Mouse (Mus musculus): ENCODE measurements around the gene Lman2l. TPM values are rescaled to one million over a fixed set of nuclear protein-coding genes. Genes with fewer than 3 reads are reported as not detected.

Lman2l gene
- polyA plus RNA-seq, 1 experiment from 2014 or later, result 62.9 TPM

DNA sequence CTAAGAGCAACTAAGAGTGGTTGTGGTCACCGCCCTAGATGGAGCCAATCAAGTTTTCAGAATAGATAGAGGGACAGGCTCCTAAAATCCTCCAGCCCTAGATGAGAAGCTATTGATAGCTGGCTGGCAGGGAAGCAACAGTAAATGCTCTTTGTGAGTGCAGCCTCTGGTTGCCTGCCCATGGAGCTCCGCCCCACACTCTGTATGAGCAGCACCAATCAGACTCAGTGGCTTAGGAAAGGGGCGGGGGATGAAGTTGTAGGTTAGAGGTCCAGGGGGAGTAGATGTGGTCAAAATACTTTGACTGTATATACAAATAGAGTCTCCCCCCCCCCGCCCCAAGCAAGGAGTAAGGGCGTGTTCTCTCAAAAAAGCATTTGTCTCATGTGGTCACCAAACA, 22.4 kb upstream of the Lman2l start:
- WGBS, result 62% methylated on average over 5 of the region's 5 CpGs
- Histone ChIP-seq H3K4me2 (ENCODE audit: low read length) (no peak overlapping the region), H3K9me3 (ENCODE audit: control insufficient read depth, low read length) (no peaks in the 10 kb centered on the region), H3K27ac (ENCODE audit: low read depth, low read length) (no peak overlapping the region), H3K4me3 (ENCODE audit: low read length) (no peak overlapping the region), H3K4me1 (ENCODE audit: control insufficient read depth, insufficient read depth, low read depth, low read length) (peaks cover 15% of the 10 kb centered on the region), H3K27me3 (replicated peaks; ENCODE audit: control insufficient read depth, insufficient read depth, low read length) (no peaks in the 10 kb centered on the region), H3K9ac (ENCODE audit: low read depth, low read length) (no peak overlapping the region), H3K36me3 (ENCODE audit: control insufficient read depth, insufficient read depth, low read length) (no peaks in the 10 kb centered on the region)
- no peak for ATAC-seq

- Histone ChIP-seq H3K36me3 (ENCODE audit: control insufficient read depth, insufficient read depth, low read length) (no peaks in the 10 kb centered on the region), H3K4me3 (ENCODE audit: low read length) (no peak overlapping the region), H3K27me3 (replicated peaks; ENCODE audit: control insufficient read depth, insufficient read depth, low read length) (no peaks in the 10 kb centered on the region), H3K4me1 (ENCODE audit: control insufficient read depth, insufficient read depth, low read depth, low read length) (peaks cover 7% of the 10 kb centered on the region), H3K9ac (ENCODE audit: low read depth, low read length) (no peak overlapping the region), H3K27ac (ENCODE audit: low read depth, low read length) (no peak overlapping the region), H3K9me3 (ENCODE audit: control insufficient read depth, low read length) (no peaks in the 10 kb centered on the region), H3K4me2 (ENCODE audit: low read length) (no peak overlapping the region)
- no peak for ATAC-seq
- WGBS, result 86% methylated on average over 4 of the region's 4 CpGs
These were observed 20.6 kb upstream of the Lman2l start for GRCm38 (mm10) chr1:36465641-36466160.

DNA sequence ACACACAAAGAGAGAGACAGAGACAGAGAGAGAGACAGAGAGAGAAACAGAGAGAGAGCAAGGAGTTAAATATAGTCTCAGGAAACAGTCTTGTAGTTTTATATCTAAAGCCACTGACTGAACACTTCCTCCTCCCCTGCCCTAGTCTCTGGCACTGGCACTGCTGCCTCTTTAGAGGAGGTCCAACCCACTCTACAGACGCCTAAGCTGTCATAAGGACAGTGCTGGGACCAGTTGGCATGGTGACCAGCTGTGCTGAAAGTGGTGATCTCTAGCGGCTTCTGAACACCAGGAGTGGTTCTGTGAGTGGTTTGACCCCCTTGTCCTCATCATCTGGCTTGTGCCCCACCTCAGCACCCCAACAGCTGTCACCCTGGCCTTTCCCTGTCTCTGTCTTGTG, 16.8 kb upstream of the Lman2l start:
- ATAC-seq, result no peak
- no peak overlapping the region for H3K4me3 ChIP-seq (ENCODE audit: low read length)

GRCm38 (mm10) chr1:36458169-36458568, 13.1 kb upstream of the Lman2l start:
- Histone ChIP-seq H3K4me2 (ENCODE audit: low read length) (no peak overlapping the region), H3K27ac (ENCODE audit: low read depth, low read length) (no peak overlapping the region), H3K9me3 (ENCODE audit: control insufficient read depth, low read length) (no peaks in the 10 kb centered on the region), H3K9ac (ENCODE audit: low read depth, low read length) (no peak overlapping the region), H3K4me3 (ENCODE audit: low read length) (no peak overlapping the region), H3K27me3 (replicated peaks; ENCODE audit: control insufficient read depth, insufficient read depth, low read length) (no peaks in the 10 kb centered on the region), H3K4me1 (ENCODE audit: control insufficient read depth, insufficient read depth, low read depth, low read length) (no peaks in the 10 kb centered on the region), H3K36me3 (ENCODE audit: control insufficient read depth, insufficient read depth, low read length) (no peaks in the 10 kb centered on the region)
- ATAC-seq, result no peak
- WGBS, result 79% methylated on average over 5 of the region's 5 CpGs

More for the DNA sequence above, 16.8 kb upstream of the Lman2l start:
- H3K27ac ChIP-seq (ENCODE audit: low read depth, low read length), result no peak overlapping the region
- H3K9me3 ChIP-seq (ENCODE audit: control insufficient read depth, low read length), result no peaks in the 10 kb centered on the region
- H3K4me2 ChIP-seq (ENCODE audit: low read length), result no peak overlapping the region
- no peaks in the 10 kb centered on the region for H3K36me3 ChIP-seq (ENCODE audit: control insufficient read depth, insufficient read depth, low read length)
- WGBS, result 28% methylated on average over 2 of the region's 2 CpGs
- H3K9ac ChIP-seq (ENCODE audit: low read depth, low read length), result no peak overlapping the region
- no peaks in the 10 kb centered on the region for H3K27me3 ChIP-seq (replicated peaks; ENCODE audit: control insufficient read depth, insufficient read depth, low read length)
- H3K4me1 ChIP-seq (ENCODE audit: control insufficient read depth, insufficient read depth, low read depth, low read length), result no peaks in the 10 kb centered on the region

GRCm38 (mm10) chr1:36457388-36458014, 12.4 kb upstream of the Lman2l start:
- WGBS, result 47% methylated on average over 7 of the region's 7 CpGs
- H3K27me3 ChIP-seq (replicated peaks; ENCODE audit: control insufficient read depth, insufficient read depth, low read length), result no peaks in the 10 kb centered on the region
- H3K9me3 ChIP-seq (ENCODE audit: control insufficient read depth, low read length), result no peaks in the 10 kb centered on the region
- no peaks in the 10 kb centered on the region for H3K4me1 ChIP-seq (ENCODE audit: control insufficient read depth, insufficient read depth, low read depth, low read length)
- no peak overlapping the region for H3K27ac ChIP-seq (ENCODE audit: low read depth, low read length)
- H3K4me3 ChIP-seq (ENCODE audit: low read length), result no peak overlapping the region
- no peak overlapping the region for H3K9ac ChIP-seq (ENCODE audit: low read depth, low read length)
- ATAC-seq, result no peak
- no peak overlapping the region for H3K4me2 ChIP-seq (ENCODE audit: low read length)
- H3K36me3 ChIP-seq (ENCODE audit: control insufficient read depth, insufficient read depth, low read length), result no peaks in the 10 kb centered on the region

DNA sequence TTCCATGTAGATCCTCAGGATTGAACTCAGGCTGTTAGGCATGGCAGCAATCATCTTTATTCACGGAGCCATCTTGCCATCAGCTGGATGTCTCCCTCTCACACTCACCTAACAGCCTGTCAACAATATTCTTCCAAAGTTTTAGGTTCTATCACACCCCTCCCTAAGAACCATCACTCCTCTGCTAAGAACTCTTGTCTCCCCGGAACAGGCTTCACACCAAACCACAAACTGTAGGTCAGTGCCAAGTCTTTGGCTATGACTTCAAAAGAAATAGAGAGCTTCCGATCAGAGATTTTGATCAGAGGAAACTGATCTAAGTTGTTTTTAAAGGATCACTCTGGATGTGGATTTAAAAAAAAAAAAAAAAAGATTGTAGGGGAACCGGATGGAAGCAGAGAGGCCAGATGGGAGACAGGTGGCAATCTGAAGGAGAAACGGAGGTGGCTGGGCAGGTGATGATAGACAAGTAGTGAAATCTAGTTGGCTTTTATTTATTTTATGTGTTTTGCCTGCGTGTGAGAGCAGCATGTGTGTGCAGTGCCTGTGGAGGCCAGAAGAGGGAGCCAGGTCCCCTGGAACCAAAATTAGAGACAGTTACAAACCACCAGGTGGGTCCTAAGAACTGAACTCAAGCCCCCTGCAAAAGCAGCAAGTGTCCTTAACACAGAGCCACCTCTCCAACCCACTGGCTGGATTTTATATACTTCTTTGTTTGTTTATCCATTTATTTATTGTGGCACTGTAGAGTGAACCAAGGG, 9.2 kb upstream of the Lman2l start:
- Histone ChIP-seq H3K4me1 (ENCODE audit: control insufficient read depth, insufficient read depth, low read depth, low read length) (no peaks in the 10 kb centered on the region), H3K4me2 (ENCODE audit: low read length) (no peak overlapping the region), H3K9me3 (ENCODE audit: control insufficient read depth, low read length) (no peaks in the 10 kb centered on the region), H3K4me3 (ENCODE audit: low read length) (no peak overlapping the region), H3K27me3 (replicated peaks; ENCODE audit: control insufficient read depth, insufficient read depth, low read length) (no peaks in the 10 kb centered on the region), H3K27ac (ENCODE audit: low read depth, low read length) (no peak overlapping the region), H3K36me3 (ENCODE audit: control insufficient read depth, insufficient read depth, low read length) (no peaks in the 10 kb centered on the region), H3K9ac (ENCODE audit: low read depth, low read length) (no peak overlapping the region)
- no peak for ATAC-seq
- 92% methylated on average over 6 of the region's 6 CpGs for WGBS

- Histone ChIP-seq H3K4me1 (ENCODE audit: control insufficient read depth, insufficient read depth, low read depth, low read length) (peaks cover 7% of the 10 kb centered on the region), H3K4me3 (ENCODE audit: low read length) (no peak overlapping the region), H3K27ac (ENCODE audit: low read depth, low read length) (no peak overlapping the region), H3K27me3 (replicated peaks; ENCODE audit: control insufficient read depth, insufficient read depth, low read length) (no peaks in the 10 kb centered on the region), H3K9ac (ENCODE audit: low read depth, low read length) (no peak overlapping the region), H3K4me2 (ENCODE audit: low read length) (no peak overlapping the region), H3K9me3 (ENCODE audit: control insufficient read depth, low read length) (no peaks in the 10 kb centered on the region), H3K36me3 (ENCODE audit: control insufficient read depth, insufficient read depth, low read length) (no peaks in the 10 kb centered on the region)
- 93% methylated on average over 5 of the region's 5 CpGs for WGBS
- no peak for ATAC-seq
These were observed 1.8 kb upstream of the Lman2l start for GRCm38 (mm10) chr1:36446841-36447240.

- no peak overlapping the region for H3K4me3 ChIP-seq (ENCODE audit: low read length)
- H3K9me3 ChIP-seq (ENCODE audit: control insufficient read depth, low read length), result no peaks in the 10 kb centered on the region
- no peak overlapping the region for H3K9ac ChIP-seq (ENCODE audit: low read depth, low read length)
- no peak for ATAC-seq
- no peak overlapping the region for H3K4me2 ChIP-seq (ENCODE audit: low read length)
- WGBS, result 93% methylated on average over 5 of the region's 5 CpGs
- H3K36me3 ChIP-seq (ENCODE audit: control insufficient read depth, insufficient read depth, low read length), result no peaks in the 10 kb centered on the region
- H3K27me3 ChIP-seq (replicated peaks; ENCODE audit: control insufficient read depth, insufficient read depth, low read length), result no peaks in the 10 kb centered on the region
- H3K27ac ChIP-seq (ENCODE audit: low read depth, low read length), result no peak overlapping the region
- peaks cover 7% of the 10 kb centered on the region for H3K4me1 ChIP-seq (ENCODE audit: control insufficient read depth, insufficient read depth, low read depth, low read length)
These were observed 1.2 kb upstream of the Lman2l start for GRCm38 (mm10) chr1:36446106-36446824.

- peak; percentile 11; the same call in 1 of the 2 replicates for ATAC-seq
- Histone ChIP-seq H3K4me1 (ENCODE audit: control insufficient read depth, insufficient read depth, low read depth, low read length) (peaks cover 7% of the 10 kb centered on the region), H3K27ac (ENCODE audit: low read depth, low read length) (peak overlapping the region; percentile 33; the same call in 1 of the 2 replicates), H3K36me3 (ENCODE audit: control insufficient read depth, insufficient read depth, low read length) (no peaks in the 10 kb centered on the region), H3K9me3 (ENCODE audit: control insufficient read depth, low read length) (no peaks in the 10 kb centered on the region), H3K4me3 (ENCODE audit: low read length) (peak overlapping the region; percentile 77), H3K27me3 (replicated peaks; ENCODE audit: control insufficient read depth, insufficient read depth, low read length) (no peaks in the 10 kb centered on the region), H3K9ac (ENCODE audit: low read depth, low read length) (peak overlapping the region; percentile 38; the same call in 1 of the 2 replicates), H3K4me2 (ENCODE audit: low read length) (peak overlapping the region; percentile 49)
- 43% methylated on average over 8 of the region's 8 CpGs for WGBS
These were observed 437 bp upstream of the Lman2l start for GRCm38 (mm10) chr1:36445508-36445907.
